Mouse (Mus musculus): ENCODE measurements around the gene Cep170b. TPM values are rescaled to one million over a fixed set of nuclear protein-coding genes. Genes with fewer than 3 reads are reported as not detected.

Gene Cep170b
- polyA plus RNA-seq, 1 experiment from 2014 or later = 5.3 TPM

GRCm38 (mm10) chr12:112693185-112694126, 26.8 kb upstream of the Cep170b start:
- ATAC-seq (replicated peaks; ENCODE audit: insufficient number of reproducible peaks, low FRiP score, low TSS enrichment, low read depth) = peak; percentile 95

GRCm38 (mm10) chr12:112694127-112694475, 26.2 kb upstream of the Cep170b start:
- Histone ChIP-seq H3K4me3 (ENCODE audit: low read depth, low read length) (peak overlapping the region; percentile 58), H3K36me3 (replicated peaks; ENCODE audit: control insufficient read depth, insufficient read depth, low read depth, low read length) (no peaks in the 10 kb centered on the region), H3K9ac (replicated peaks; ENCODE audit: low read length) (peak overlapping the region; percentile 91), H3K27ac (replicated peaks; ENCODE audit: low read depth, low read length) (no peak overlapping the region), H3K9me3 (replicated peaks; ENCODE audit: control insufficient read depth, low read length) (no peaks in the 10 kb centered on the region), H3K27me3 (ENCODE audit: control insufficient read depth, insufficient read depth, low read length) (no peaks in the 10 kb centered on the region), H3K4me2 (ENCODE audit: low read depth, low read length) (peak overlapping the region; percentile 86), H3K4me1 (ENCODE audit: control insufficient read depth, insufficient read depth, low read length) (peaks cover 9% of the 10 kb centered on the region)
- 85% methylated on average over 10 of the region's 10 CpGs for WGBS
- ATAC-seq (replicated peaks; ENCODE audit: insufficient number of reproducible peaks, low FRiP score, low TSS enrichment, low read depth) = no peak
- DNase-seq (ENCODE audit: low spot score) = no peak

More at GRCm38 (mm10) chr12:112693185-112694126, 26.8 kb upstream of the Cep170b start:
- peak overlapping the region; percentile 86 for H3K4me2 ChIP-seq (ENCODE audit: low read depth, low read length)
- peak overlapping the region; percentile 91 for H3K9ac ChIP-seq (replicated peaks; ENCODE audit: low read length)
- DNase-seq (ENCODE audit: low spot score) = peak; percentile 96
- WGBS = 3% methylated on average over 54 of the region's 54 CpGs
- no peaks in the 10 kb centered on the region for H3K9me3 ChIP-seq (replicated peaks; ENCODE audit: control insufficient read depth, low read length)
- peaks cover 9% of the 10 kb centered on the region for H3K4me1 ChIP-seq (ENCODE audit: control insufficient read depth, insufficient read depth, low read length)
- no peaks in the 10 kb centered on the region for H3K36me3 ChIP-seq (replicated peaks; ENCODE audit: control insufficient read depth, insufficient read depth, low read depth, low read length)
- H3K27me3 ChIP-seq (ENCODE audit: control insufficient read depth, insufficient read depth, low read length) = no peaks in the 10 kb centered on the region
- peak overlapping the region; percentile 58 for H3K4me3 ChIP-seq (ENCODE audit: low read depth, low read length)
- 0 out of 2 replicates have a peak overlapping the region, but pooled peaks have one; percentile 22 for H3K27ac ChIP-seq (replicated peaks; ENCODE audit: low read depth, low read length)

- Histone ChIP-seq H3K4me2 (ENCODE audit: low read depth, low read length) (no peak overlapping the region), H3K27ac (replicated peaks; ENCODE audit: low read depth, low read length) (no peak overlapping the region), H3K4me3 (ENCODE audit: low read depth, low read length) (no peak overlapping the region), H3K27me3 (ENCODE audit: control insufficient read depth, insufficient read depth, low read length) (no peaks in the 10 kb centered on the region), H3K36me3 (replicated peaks; ENCODE audit: control insufficient read depth, insufficient read depth, low read depth, low read length) (no peaks in the 10 kb centered on the region), H3K4me1 (ENCODE audit: control insufficient read depth, insufficient read depth, low read length) (peaks cover 13% of the 10 kb centered on the region), H3K9ac (replicated peaks; ENCODE audit: low read length) (no peak overlapping the region), H3K9me3 (replicated peaks; ENCODE audit: control insufficient read depth, low read length) (no peaks in the 10 kb centered on the region)
- ATAC-seq (replicated peaks; ENCODE audit: insufficient number of reproducible peaks, low FRiP score, low TSS enrichment, low read depth) = no peak
- 80% methylated on average over 3 of the region's 3 CpGs for WGBS
- DNase-seq (ENCODE audit: low spot score) = no peak
Observed at GRCm38 (mm10) chr12:112696806-112697425, 23.3 kb upstream of the Cep170b start.

- no peak overlapping the region for H3K4me3 ChIP-seq (ENCODE audit: low read depth, low read length)
- H3K27ac ChIP-seq (replicated peaks; ENCODE audit: low read depth, low read length) = no peak overlapping the region
- H3K9ac ChIP-seq (replicated peaks; ENCODE audit: low read length) = peak overlapping the region; percentile 35
- H3K27me3 ChIP-seq (ENCODE audit: control insufficient read depth, insufficient read depth, low read length) = no peaks in the 10 kb centered on the region
- no peaks in the 10 kb centered on the region for H3K9me3 ChIP-seq (replicated peaks; ENCODE audit: control insufficient read depth, low read length)
- ATAC-seq (replicated peaks; ENCODE audit: insufficient number of reproducible peaks, low FRiP score, low TSS enrichment, low read depth) (no peak), DNase-seq (ENCODE audit: low spot score) (peak; percentile 45)
- H3K36me3 ChIP-seq (replicated peaks; ENCODE audit: control insufficient read depth, insufficient read depth, low read depth, low read length) = no peaks in the 10 kb centered on the region
- H3K4me2 ChIP-seq (ENCODE audit: low read depth, low read length) = peak overlapping the region; percentile 23
- 9% methylated on average over 15 of the region's 15 CpGs for WGBS
- peaks cover 5% of the 10 kb centered on the region; the same call in 1 of the 2 replicates for H3K4me1 ChIP-seq (ENCODE audit: control insufficient read depth, insufficient read depth, low read length)
Observed at GRCm38 (mm10) chr12:112700522-112700921, 19.7 kb upstream of the Cep170b start.

- H3K36me3 ChIP-seq (replicated peaks; ENCODE audit: control insufficient read depth, insufficient read depth, low read depth, low read length) = no peaks in the 10 kb centered on the region
- no peak for ATAC-seq (replicated peaks; ENCODE audit: insufficient number of reproducible peaks, low FRiP score, low TSS enrichment, low read depth)
- H3K9ac ChIP-seq (replicated peaks; ENCODE audit: low read length) = no peak overlapping the region
- H3K27ac ChIP-seq (replicated peaks; ENCODE audit: low read depth, low read length) = no peak overlapping the region
- H3K4me2 ChIP-seq (ENCODE audit: low read depth, low read length) = no peak overlapping the region
- H3K9me3 ChIP-seq (replicated peaks; ENCODE audit: control insufficient read depth, low read length) = no peaks in the 10 kb centered on the region
- H3K4me3 ChIP-seq (ENCODE audit: low read depth, low read length) = no peak overlapping the region
- 64% methylated on average over 6 of the region's 6 CpGs for WGBS
- no peak for DNase-seq (ENCODE audit: low spot score)
- peaks cover 5% of the 10 kb centered on the region; the same call in 1 of the 2 replicates for H3K4me1 ChIP-seq (ENCODE audit: control insufficient read depth, insufficient read depth, low read length)
- peaks cover 4% of the 10 kb centered on the region for H3K27me3 ChIP-seq (ENCODE audit: control insufficient read depth, insufficient read depth, low read length)
Observed at GRCm38 (mm10) chr12:112702374-112703320, 17.6 kb upstream of the Cep170b start.

GRCm38 (mm10) chr12:112706704-112707572, 13.3 kb upstream of the Cep170b start:
- H3K4me1 ChIP-seq (ENCODE audit: control insufficient read depth, insufficient read depth, low read length) = no peaks in the 10 kb centered on the region
- no peaks in the 10 kb centered on the region for H3K36me3 ChIP-seq (replicated peaks; ENCODE audit: control insufficient read depth, insufficient read depth, low read depth, low read length)
- peak overlapping the region; percentile 21 for H3K4me2 ChIP-seq (ENCODE audit: low read depth, low read length)
- H3K27ac ChIP-seq (replicated peaks; ENCODE audit: low read depth, low read length) = no peak overlapping the region
- WGBS = 15% methylated on average over 32 of the region's 32 CpGs
- H3K9me3 ChIP-seq (replicated peaks; ENCODE audit: control insufficient read depth, low read length) = no peaks in the 10 kb centered on the region
- ATAC-seq (replicated peaks; ENCODE audit: insufficient number of reproducible peaks, low FRiP score, low TSS enrichment, low read depth) (peak; percentile 71), DNase-seq (ENCODE audit: low spot score) (peak; percentile 89)
- 0 out of 2 replicates have a peak overlapping the region, but pooled peaks have one; percentile 2 for H3K9ac ChIP-seq (replicated peaks; ENCODE audit: low read length)
- no peak overlapping the region for H3K4me3 ChIP-seq (ENCODE audit: low read depth, low read length)
- peaks cover 5% of the 10 kb centered on the region for H3K27me3 ChIP-seq (ENCODE audit: control insufficient read depth, insufficient read depth, low read length)

GRCm38 (mm10) chr12:112707573-112707869, 12.7 kb upstream of the Cep170b start:
- no peak for DNase-seq (ENCODE audit: low spot score)
- Histone ChIP-seq H3K27me3 (ENCODE audit: control insufficient read depth, insufficient read depth, low read length) (peaks cover 5% of the 10 kb centered on the region), H3K4me1 (ENCODE audit: control insufficient read depth, insufficient read depth, low read length) (no peaks in the 10 kb centered on the region), H3K9ac (replicated peaks; ENCODE audit: low read length) (no peak overlapping the region), H3K36me3 (replicated peaks; ENCODE audit: control insufficient read depth, insufficient read depth, low read depth, low read length) (no peaks in the 10 kb centered on the region), H3K4me3 (ENCODE audit: low read depth, low read length) (no peak overlapping the region), H3K27ac (replicated peaks; ENCODE audit: low read depth, low read length) (no peak overlapping the region), H3K9me3 (replicated peaks; ENCODE audit: control insufficient read depth, low read length) (no peaks in the 10 kb centered on the region), H3K4me2 (ENCODE audit: low read depth, low read length) (no peak overlapping the region)
- peak; percentile 16; the same call in 1 of the 2 replicates for ATAC-seq (replicated peaks; ENCODE audit: insufficient number of reproducible peaks, low FRiP score, low TSS enrichment, low read depth)
- 20% methylated on average over 8 of the region's 8 CpGs for WGBS

Measured in embryonic facial prominence, embryonic 11.5 days (tissue).